Mouse (Mus musculus) T-cell, adult 2 months (primary cell): ENCODE measurements around the gene Ubl7.
A peak's percentile ranks its signal among the peaks of the same experiment; 100 is the strongest.
"Not testable (repeated sequence)": the region's sequence is repeated elsewhere in the genome, so short reads cannot be mapped to it uniquely, and the experiment has no call there.

Experiments
- DNase-seq: peaks from one replicate; pipeline ENCODE4 v3.0.0; 2022; ENCODE audit warnings: low spot score

The Ubl7 gene

DNA sequence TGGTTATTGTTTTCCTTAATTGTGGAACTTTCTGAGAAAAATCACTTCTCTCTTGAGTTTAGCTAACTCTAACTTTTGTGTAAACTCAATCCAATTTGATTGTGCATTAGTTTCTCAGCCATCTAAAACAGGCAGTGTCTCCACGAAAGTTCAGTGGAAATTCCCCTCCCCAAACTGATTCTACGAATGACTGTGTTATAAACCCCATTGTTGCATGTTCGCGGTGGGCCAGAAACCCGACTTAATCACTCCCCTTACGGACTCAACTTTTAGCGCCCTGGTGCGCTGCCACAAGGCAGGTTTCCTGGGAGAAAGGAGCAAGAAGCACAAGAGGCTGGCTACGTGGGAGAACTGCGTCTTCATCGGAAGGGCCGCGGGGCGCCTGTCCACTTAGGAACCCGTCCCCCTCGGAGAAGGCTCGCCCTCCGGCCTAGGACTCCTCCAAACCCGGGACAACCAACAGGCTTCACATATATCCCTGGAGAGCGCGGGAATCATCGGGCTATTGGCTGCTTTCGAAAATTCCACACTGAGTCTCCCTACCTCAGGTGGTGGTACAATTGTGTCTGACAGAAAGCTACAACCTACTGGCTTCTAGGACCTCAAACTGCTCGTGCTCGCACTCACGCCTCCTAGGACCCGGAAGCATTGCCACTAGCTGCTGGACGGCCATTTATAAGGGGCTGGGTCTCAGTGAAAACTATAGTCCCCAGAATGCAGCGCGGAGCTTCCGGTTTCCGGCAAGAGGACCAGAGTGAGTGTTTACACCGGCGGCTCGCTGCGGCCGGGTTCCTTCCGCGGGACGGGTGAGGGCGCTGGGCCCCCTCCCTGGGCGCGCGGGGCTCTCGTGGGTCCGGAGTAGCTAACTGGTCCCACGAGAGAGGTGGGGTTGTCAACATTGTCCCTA is at the start of gene Ubl7:
Gene Ubl7, plus strand, starts transcription at position 726 of the 907 bp plus-strand sequence.
- peak; percentile 92 for DNase-seq

DNA sequence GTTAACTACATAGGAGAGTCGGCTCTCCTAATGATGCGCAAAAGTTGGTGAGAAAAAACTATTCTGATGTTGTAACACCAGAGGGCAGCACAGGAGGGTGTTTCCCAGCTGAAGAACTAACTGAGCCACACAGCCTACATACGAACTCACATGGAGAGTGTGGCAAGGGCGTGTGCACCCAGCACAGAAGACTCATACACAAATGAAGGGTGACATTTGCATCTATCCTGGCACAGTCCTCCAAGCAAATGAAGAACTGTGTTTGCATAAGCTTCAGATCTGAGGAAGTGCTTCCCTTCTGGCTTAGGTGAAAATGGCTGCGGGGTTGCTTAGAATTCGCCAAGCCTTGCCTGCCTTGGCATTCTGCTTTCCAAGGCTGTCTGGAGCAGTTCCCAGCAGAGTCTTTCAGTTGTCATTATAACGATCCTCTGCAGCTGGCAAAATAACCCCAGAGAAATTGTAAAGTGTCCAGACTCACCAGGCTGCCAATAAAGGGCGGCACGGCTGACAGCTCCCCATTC is 48.8 kb upstream of the Ubl7 start:
- DNase-seq: peak; percentile 64

GRCm38 (mm10) chr9:57864336-57864735 is 46.4 kb upstream of the Ubl7 start:
- no peak for DNase-seq

DNA sequence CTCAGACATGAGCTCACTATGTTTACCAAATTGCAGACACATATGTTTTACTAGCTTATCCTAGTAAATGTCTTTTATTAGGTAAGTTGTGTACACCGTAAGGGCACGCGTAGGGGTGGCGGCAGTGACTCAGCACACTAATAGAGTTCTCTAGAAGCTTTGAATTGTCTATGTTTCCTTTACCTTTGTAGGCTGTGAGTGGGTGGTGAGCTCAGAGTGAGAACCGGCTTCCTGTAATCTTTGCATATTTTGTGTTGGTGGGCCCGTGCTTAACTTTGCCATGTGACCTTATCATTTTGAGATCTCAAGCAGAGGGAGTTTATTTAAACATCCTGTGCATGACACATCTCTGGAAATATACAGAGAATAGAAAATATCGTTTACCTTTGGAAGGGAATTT is 44.2 kb upstream of the Ubl7 start:
- DNase-seq: peak; percentile 44

DNA sequence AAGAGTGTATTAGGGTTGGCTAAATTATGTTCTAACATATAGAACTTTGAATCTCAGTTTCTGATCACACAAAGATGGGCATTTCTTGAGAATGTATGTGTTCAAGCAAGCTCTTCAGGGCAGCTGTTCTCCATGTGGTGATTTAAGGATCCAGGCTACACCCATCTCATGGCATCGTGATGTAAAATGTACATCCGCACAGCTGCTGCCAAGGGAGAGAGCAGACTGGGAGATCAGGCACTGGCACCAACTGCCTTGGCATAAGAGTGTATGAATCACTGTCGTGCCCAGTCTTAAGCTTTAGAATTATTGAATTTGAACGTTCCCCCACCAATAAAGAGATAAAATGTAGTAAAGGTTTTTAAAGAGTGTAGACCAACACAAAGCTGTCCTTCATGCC is 43.5 kb upstream of the Ubl7 start:
- no peak for DNase-seq

- DNase-seq: no peak
Measured at GRCm38 (mm10) chr9:57867880-57868279, 42.9 kb upstream of the Ubl7 start.

- DNase-seq: no peak
Measured at GRCm38 (mm10) chr9:57868767-57869166, 42.0 kb upstream of the Ubl7 start.

GRCm38 (mm10) chr9:57870273-57870816 is 40.4 kb upstream of the Ubl7 start:
- DNase-seq: no peak

DNA sequence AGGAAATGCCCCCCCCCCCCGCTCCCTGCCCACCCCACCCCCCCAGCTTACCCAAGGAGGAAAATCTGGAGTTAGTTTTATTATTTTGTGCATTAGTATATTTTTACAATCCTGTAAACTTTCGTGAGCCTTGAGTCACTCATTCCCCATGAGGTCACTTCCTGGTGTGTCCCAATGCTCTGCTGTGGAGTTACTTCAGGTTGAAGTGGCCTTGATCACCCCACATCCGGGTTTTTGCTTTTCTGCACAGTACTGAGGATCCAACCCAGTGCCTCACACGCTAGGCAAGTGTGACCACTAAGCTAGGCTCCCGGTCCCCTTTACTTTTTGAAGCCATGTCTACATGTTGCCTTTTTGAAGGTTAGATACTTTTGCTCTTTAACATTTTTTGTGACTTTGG is 36.6 kb upstream of the Ubl7 start:
- peak; percentile 13 for DNase-seq

- DNase-seq: no peak
Measured at GRCm38 (mm10) chr9:57874994-57875393, 35.8 kb upstream of the Ubl7 start.

DNA sequence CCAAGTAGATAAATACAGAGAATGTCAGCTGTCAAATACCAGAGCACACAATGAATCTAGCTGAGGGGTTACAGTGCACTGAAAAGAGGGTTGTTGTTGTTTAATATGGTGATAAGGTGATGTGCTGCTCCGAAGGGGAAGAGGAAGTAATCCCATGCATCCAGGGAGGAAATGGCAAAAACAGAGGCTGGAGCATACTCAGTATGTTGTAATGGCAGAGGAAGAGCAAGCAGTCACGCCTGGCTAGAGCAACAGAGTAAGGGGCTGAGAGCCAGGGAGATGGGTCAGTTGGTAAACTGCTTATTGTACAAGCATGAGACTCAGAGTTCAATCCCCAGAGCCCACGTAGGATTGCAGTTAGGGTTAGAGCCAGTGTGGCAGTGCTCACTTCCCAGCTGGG is 31.6 kb upstream of the Ubl7 start:
- DNase-seq: no peak

- no peak for DNase-seq
Measured at GRCm38 (mm10) chr9:57880278-57880677, 30.5 kb upstream of the Ubl7 start.

DNA sequence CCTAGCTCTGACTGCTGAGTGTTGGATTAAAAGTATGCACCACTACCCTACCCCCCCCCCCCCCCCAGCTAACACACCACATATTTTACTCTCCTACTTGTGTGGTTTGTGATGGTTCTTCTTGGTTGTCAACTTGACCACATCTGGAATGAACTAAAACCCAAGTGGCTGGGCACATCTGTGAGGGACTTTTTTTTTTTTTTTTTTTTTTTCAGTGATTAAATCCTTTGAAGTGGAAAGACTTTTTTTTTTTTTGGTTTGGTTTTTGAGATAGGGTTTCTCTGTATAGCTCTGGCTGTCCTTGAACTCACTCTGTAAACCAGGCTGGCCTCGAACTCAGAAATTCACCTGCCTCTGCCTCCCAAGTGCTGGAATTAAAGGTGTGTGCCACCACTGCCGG is 29.0 kb upstream of the Ubl7 start:
- not testable (repeated sequence) for DNase-seq

GRCm38 (mm10) chr9:57883413-57883812 is 27.4 kb upstream of the Ubl7 start:
- DNase-seq: no peak

- DNase-seq: no peak
Measured at GRCm38 (mm10) chr9:57888119-57888518, 22.7 kb upstream of the Ubl7 start.

DNA sequence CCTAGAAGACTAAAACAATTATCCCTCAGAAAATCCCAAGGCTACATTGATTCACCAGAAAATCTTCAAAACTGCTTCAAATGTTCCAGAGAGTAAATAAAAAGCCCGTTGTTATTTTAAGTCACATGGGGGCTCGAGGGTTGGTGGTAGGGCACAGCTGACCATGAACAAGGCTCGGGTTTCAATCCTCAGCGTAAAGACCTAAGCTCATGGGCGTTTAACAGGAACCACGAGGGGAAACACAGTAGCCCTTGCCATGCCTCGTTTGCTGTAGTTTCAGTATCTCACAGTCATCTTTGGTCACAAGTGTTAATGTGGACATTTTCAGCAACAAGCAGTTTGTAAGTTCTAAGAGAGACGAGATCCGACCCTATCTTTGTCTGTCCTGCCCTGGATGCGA is 10.3 kb upstream of the Ubl7 start:
- DNase-seq: no peak

DNA sequence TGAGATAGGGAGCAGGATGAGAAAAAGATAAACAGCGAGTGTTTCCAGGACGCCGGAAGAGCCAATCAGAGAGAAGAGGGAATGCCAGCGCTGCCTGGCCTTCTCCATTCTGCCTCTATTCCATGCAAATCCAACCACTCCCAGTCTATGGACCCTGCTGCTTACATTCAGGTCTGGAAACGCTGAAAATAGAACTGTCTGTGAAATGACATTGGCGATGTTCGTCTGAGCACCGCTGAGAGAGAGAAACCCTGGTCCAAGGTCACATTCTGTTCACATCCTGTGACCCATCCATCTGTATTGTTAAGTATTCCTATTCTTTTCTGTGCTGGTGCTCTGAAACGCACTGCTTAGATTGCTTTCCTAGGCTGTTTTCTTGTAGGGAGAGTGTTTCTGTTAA is 9.6 kb upstream of the Ubl7 start:
- DNase-seq: no peak

GRCm38 (mm10) chr9:57901601-57902000 is 9.2 kb upstream of the Ubl7 start:
- no peak for DNase-seq

DNA sequence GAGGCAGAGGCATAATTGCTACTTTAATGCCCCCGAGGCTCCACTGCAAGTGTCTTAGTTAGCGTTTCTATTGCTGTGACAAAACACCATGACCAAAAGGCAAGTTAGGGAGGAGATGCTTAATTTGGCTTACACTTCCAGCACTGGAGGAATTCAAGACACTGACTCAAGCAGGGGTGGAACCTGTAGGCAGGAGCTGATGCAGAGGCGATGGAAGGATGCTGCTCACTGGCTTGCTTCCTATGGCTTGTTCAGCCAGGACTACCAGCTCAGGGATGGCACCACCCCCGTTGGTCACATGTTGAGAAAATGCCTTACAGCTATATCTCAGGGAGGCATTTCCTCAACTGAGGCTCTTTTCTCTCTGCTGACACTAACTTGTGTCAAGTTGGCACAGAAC is 8.6 kb upstream of the Ubl7 start:
- DNase-seq: no peak

DNA sequence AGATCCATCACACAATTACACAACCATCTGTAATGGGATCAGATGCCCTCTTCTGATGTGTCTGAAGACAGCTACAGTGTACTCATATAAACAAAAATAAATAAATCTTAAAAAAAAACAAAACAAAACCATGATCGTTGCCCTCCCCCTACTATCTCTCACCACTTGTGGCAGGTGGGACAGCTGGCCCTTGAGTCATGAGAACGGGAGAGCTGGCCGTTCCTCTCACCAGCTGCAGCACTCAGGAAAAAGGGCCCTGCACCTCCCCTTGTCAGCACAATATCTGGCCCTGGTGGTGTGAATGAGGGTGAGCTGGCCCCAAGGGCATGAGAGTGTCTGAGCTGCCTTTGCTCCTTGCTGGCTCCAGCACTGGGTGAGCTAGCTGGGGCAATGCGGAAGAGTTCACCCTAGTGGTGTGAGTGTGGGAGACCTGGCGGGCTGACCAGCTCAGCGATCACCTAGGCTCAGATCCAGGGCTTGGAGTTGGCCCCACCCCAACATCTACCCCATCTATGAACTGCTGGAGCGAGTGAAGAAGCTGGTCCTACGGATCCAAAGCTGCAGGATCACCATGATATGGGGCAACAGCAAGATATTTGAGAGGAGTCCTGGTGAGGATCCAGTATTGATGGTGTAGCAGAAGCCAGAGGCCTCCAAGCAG is 7.1 kb upstream of the Ubl7 start:
- DNase-seq: no peak

- DNase-seq: no peak
Measured at GRCm38 (mm10) chr9:57904250-57904644, 6.5 kb upstream of the Ubl7 start.

DNA sequence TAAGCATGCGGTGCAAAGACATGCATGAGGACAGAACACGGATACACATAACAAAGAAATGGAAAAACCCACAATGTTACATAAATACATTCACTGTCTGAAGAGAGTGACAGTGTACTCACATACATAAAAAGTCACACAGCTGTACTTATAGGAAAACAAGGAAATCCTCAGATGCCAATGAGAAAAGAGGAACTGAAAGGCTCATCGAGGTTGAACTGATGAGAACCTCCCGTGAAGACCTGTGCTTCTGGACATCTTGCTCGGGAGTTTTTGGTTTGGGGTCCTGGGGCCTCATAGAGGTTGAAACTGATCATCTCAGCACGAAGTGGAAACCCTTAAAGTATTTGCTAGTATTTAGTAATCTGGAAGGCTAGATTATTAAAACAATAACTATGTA is 3.6 kb upstream of the Ubl7 start:
- no peak for DNase-seq

GRCm38 (mm10) chr9:57912571-57912970 is 1.8 kb downstream of the Ubl7 start:
- DNase-seq: no peak
